Mouse (Mus musculus) adrenal gland, adult 8-10 months (tissue): ENCODE data around the gene Epb41l3. TPM values are rescaled to one million over a fixed set of nuclear protein-coding genes. Genes with fewer than 3 reads are reported as not detected.

ENCODE experiments used
- DNase-seq: peaks from one replicate; pipeline ENCODE4 v3.0.0; 2022
- total RNA-seq, 4 experiments: library from RNA; stranded (reverse); gene quantifications; 2 replicates each; pipeline ENCODE4 v1.2.4; 2022

Gene Epb41l3
- 10 to 100 TPM; 25.6 to 50.2 (median 31.1) TPM for total RNA-seq

GRCm38 (mm10) chr17:69075501-69076237, at the start of gene Epb41l3:
Epb41l3 (plus strand) TSS chr17:69075683.
- DNase-seq: peak; percentile 77

GRCm38 (mm10) chr17:69038760-69039675, 36.5 kb upstream of the Epb41l3 start:
- no peak for DNase-seq

GRCm38 (mm10) chr17:69041516-69041915, 34.0 kb upstream of the Epb41l3 start:
- DNase-seq: no peak

- DNase-seq: no peak
These were observed 26.7 kb upstream of the Epb41l3 start for GRCm38 (mm10) chr17:69048826-69049225.

GRCm38 (mm10) chr17:69054029-69054428, 21.5 kb upstream of the Epb41l3 start:
- DNase-seq: no peak

- DNase-seq: no peak
These were observed 15.7 kb upstream of the Epb41l3 start for GRCm38 (mm10) chr17:69059760-69060159.

- no peak for DNase-seq
These were observed 15.1 kb upstream of the Epb41l3 start for GRCm38 (mm10) chr17:69060388-69060787.

- no peak for DNase-seq
These were observed 13.4 kb upstream of the Epb41l3 start for GRCm38 (mm10) chr17:69061883-69062745.

GRCm38 (mm10) chr17:69067937-69068739, 7.3 kb upstream of the Epb41l3 start:
- no peak for DNase-seq

- DNase-seq: no peak
These were observed 1.4 kb upstream of the Epb41l3 start for GRCm38 (mm10) chr17:69074095-69074494.

GRCm38 (mm10) chr17:69076238-69076625, 749 bp downstream of the Epb41l3 start:
- peak; percentile 69 for DNase-seq

- DNase-seq: no peak
These were observed 1.5 kb downstream of the Epb41l3 start for GRCm38 (mm10) chr17:69076747-69077543.

- DNase-seq: no peak
These were observed 2.0 kb downstream of the Epb41l3 start for GRCm38 (mm10) chr17:69077544-69077920.

GRCm38 (mm10) chr17:69082316-69082715, 6.8 kb downstream of the Epb41l3 start:
- DNase-seq: no peak

- DNase-seq: no peak
These were observed 16.1 kb downstream of the Epb41l3 start for GRCm38 (mm10) chr17:69091618-69092017.

GRCm38 (mm10) chr17:69097068-69097467, 21.6 kb downstream of the Epb41l3 start:
- DNase-seq: no peak

- DNase-seq: no peak
These were observed 22.5 kb downstream of the Epb41l3 start for GRCm38 (mm10) chr17:69097955-69098354.

- DNase-seq: no peak
These were observed 27.8 kb downstream of the Epb41l3 start for GRCm38 (mm10) chr17:69103326-69103725.

- DNase-seq: no peak
These were observed 29.7 kb downstream of the Epb41l3 start for GRCm38 (mm10) chr17:69105035-69105798.

- no peak for DNase-seq
These were observed 30.4 kb downstream of the Epb41l3 start for GRCm38 (mm10) chr17:69105799-69106401.
